Mouse (Mus musculus) adrenal gland, postnatal 14 days (tissue): Measurements from ENCODE around the gene Frem1. TPM values are rescaled to one million over a fixed set of nuclear protein-coding genes. Genes with fewer than 3 reads are reported as not detected.

ENCODE experiments used
- DNase-seq: peaks from one replicate; pipeline ENCODE4 v3.0.0; 2021; ENCODE audit warnings: mixed read lengths
- total RNA-seq: library from RNA; stranded (reverse); gene quantifications from 2 replicates; pipeline ENCODE4 v1.2.3, GENCODE M21; 2021

The Frem1 gene
- total RNA-seq, 1 experiment from 2014 or later: 3.4 TPM

- DNase-seq: no peak
These were observed 122.1 kb downstream of the Frem1 start for GRCm38 (mm10) chr4:82930079-82930478.

GRCm38 (mm10) chr4:82921962-82922361 lies 130.2 kb downstream of the Frem1 start:
- no peak for DNase-seq

- DNase-seq: no peak
These were observed 133.5 kb downstream of the Frem1 start for GRCm38 (mm10) chr4:82918625-82919024.

GRCm38 (mm10) chr4:82916678-82917050 lies 135.5 kb downstream of the Frem1 start:
- DNase-seq: no peak

- DNase-seq: peak; percentile 16
These were observed 136.0 kb downstream of the Frem1 start for GRCm38 (mm10) chr4:82916003-82916677.

GRCm38 (mm10) chr4:82915576-82915975 lies 136.6 kb downstream of the Frem1 start:
- no peak for DNase-seq

GRCm38 (mm10) chr4:82914601-82915143 lies 137.5 kb downstream of the Frem1 start:
- no peak for DNase-seq

- no peak for DNase-seq
These were observed 156.9 kb downstream of the Frem1 start for GRCm38 (mm10) chr4:82895227-82895626.

- DNase-seq: no peak
These were observed 159.9 kb downstream of the Frem1 start for GRCm38 (mm10) chr4:82892247-82892646.

- no peak for DNase-seq
These were observed 160.6 kb downstream of the Frem1 start for GRCm38 (mm10) chr4:82891566-82891965.

GRCm38 (mm10) chr4:82891049-82891448 lies 161.1 kb downstream of the Frem1 start:
- no peak for DNase-seq

GRCm38 (mm10) chr4:82890585-82890984 lies 161.6 kb downstream of the Frem1 start:
- no peak for DNase-seq

- no peak for DNase-seq
These were observed 166.0 kb downstream of the Frem1 start for GRCm38 (mm10) chr4:82886148-82886547.

GRCm38 (mm10) chr4:82885535-82885913 lies 166.6 kb downstream of the Frem1 start:
- DNase-seq: no peak

- DNase-seq: no peak
These were observed 167.3 kb downstream of the Frem1 start, which contains the start of gene Cer1 for GRCm38 (mm10) chr4:82884636-82885534. TSS of gene Cer1 (minus strand) at chr4:82885148.

GRCm38 (mm10) chr4:82882500-82882899 lies 169.6 kb downstream of the Frem1 start:
- DNase-seq: peak; percentile 13

- DNase-seq: no peak
These were observed 170.8 kb downstream of the Frem1 start for GRCm38 (mm10) chr4:82881366-82881765.

- no peak for DNase-seq
These were observed 171.9 kb downstream of the Frem1 start for GRCm38 (mm10) chr4:82880243-82880642.

- DNase-seq: no peak
These were observed 173.0 kb downstream of the Frem1 start for GRCm38 (mm10) chr4:82879152-82879551.

- no peak for DNase-seq
These were observed 175.5 kb downstream of the Frem1 start for GRCm38 (mm10) chr4:82876656-82877055.

- DNase-seq: no peak
These were observed 176.6 kb downstream of the Frem1 start for GRCm38 (mm10) chr4:82875532-82875931.

- no peak for DNase-seq
These were observed 177.3 kb downstream of the Frem1 start for GRCm38 (mm10) chr4:82874791-82875190.

GRCm38 (mm10) chr4:82872548-82872947 lies 179.6 kb downstream of the Frem1 start:
- no peak for DNase-seq
